Mouse (Mus musculus) CD8-positive naive resting alpha-beta T cell, adult 2 months (primary cell): Measurements from ENCODE around the gene Uqcr11.
A peak's percentile ranks its signal among the peaks of the same experiment; 100 is the strongest.

Source experiments
- DNase-seq, 2 experiments: peaks; one replicate each; pipeline ENCODE4 v3.0.0; 2022; ENCODE audit warnings: low read depth in 2 of 2, low spot score in 2 of 2

Uqcr11 gene

DNA sequence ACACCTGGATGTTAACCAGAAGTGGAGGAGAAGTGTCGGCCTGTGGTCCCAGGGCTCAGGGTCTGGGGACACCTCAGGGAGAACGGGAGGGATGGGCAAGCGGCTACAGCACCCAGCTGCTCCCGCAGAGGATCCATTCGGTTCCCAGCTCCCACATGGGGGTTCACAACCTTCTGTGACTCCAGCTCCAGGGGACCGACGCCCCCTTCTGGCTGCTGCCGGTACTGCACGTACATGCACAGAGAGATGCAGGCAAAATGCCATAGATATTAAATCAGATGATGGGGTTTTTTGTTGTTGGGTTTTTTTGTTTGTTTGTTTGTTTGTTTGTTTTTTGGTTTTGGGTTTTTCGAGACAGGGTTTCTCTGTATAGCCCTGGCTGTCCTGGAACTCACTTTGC is 28.9 kb downstream of the Uqcr11 start:
- DNase-seq: peak; percentile 46

DNA sequence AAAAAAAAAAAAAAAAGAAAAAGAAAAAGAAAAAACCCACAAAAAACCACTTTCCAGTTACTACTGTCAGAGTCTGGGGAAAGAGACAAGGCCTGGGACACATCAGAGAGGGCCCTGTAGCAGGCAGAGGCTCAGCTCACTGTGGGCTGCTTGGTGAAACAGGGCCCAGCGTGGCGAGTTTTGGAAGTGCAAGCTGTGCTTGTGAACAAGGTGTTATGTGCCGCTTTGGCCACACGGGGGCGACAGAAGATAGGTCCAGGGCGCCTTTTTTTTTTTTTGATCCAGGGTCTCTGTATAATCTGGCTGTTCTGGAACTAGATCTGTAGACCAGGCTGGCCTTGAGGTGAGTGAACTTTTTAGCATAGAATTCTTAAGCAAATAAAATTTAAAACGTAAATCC is 30.5 kb downstream of the Uqcr11 start:
- peak; percentile 87 to 92 for DNase-seq

DNA sequence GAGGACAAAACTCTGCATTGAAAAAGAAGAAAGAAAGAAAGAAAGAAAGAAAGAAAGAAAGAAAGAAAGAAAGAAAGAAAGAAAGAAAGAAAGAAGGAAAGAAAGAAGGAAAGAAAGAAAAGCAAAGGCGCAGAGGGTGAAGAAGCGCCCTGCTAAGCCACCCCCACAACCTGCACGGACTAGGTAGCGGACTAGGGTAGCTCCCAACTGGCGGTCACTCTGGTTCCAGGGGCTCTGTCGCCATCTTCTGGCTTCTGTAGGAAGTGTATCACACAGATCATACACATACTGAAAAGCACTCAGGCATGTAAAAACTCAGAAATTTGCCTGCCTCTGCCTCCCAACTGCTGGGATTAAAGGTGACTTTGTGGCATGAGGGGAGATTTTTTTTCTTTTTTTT is 32.6 kb downstream of the Uqcr11 start:
- peak; percentile 69 to 73 for DNase-seq

DNA sequence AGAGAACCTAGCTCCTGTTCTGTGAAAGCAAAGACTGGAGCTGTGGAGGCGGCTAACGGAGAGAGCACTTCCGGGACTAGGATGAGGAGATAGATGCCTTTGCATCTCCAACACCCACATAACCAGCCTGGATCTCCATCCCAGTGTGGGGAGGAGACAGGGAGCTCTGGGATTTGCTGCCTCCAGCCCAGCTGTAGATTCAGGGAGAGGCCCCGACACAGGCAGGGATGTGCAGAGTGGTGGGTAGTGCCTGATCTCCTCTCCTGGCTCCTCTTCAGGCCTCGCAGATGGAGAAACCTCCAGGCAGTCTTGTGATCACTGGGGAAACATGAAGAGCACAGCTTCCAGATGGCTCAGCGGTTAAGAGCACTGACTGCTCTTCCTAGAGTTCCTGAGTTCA is 33.9 kb downstream of the Uqcr11 start:
- no peak for DNase-seq

DNA sequence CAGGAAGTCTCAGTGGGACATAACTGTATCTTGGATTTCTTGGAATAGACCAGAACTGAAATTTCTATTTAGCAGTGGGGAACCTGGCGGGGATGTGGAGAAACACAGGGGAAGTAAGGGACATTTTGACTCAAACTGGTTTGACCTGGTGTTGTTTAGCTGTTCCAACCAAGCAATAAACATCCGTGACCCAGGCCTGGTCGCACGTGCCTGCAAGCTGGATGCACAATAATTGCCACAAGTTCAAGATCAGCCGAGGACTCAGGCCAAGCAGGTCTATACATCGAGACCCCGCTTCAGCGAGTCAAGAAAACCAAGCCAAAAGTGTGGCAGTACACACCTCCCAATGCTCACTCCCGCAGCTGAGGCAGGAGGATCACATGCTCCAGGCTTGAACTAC is 34.6 kb downstream of the Uqcr11 start:
- DNase-seq: no peak

DNA sequence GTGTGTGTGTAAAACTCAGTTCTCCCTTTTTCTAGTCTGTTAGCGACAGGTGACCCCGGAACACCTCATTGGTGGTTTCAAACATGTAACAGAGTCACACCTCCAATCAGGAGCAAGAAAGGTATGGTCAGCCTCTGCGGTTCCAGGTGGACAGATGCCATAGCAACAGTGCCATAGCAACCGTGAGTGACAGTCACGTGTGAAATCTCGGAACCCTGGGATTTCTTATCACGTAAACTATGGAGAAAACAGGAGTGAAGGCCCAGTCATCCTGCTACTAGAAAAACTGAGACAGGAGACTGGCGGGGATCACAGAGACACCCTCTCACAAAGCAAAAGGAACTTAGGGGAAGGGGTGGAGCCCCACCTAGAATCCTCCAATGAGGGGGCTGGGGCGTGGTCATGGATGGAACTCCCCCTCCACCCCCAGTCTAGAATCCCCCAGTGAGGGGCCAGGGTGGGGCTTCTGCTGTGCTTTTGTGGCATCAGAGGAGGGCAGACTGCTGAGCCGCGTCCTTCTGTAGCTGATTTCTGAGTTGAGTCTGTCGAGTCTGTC is 35.1 kb downstream of the Uqcr11 start:
- DNase-seq: peak in 1 of 2 experiments; percentile 32

DNA sequence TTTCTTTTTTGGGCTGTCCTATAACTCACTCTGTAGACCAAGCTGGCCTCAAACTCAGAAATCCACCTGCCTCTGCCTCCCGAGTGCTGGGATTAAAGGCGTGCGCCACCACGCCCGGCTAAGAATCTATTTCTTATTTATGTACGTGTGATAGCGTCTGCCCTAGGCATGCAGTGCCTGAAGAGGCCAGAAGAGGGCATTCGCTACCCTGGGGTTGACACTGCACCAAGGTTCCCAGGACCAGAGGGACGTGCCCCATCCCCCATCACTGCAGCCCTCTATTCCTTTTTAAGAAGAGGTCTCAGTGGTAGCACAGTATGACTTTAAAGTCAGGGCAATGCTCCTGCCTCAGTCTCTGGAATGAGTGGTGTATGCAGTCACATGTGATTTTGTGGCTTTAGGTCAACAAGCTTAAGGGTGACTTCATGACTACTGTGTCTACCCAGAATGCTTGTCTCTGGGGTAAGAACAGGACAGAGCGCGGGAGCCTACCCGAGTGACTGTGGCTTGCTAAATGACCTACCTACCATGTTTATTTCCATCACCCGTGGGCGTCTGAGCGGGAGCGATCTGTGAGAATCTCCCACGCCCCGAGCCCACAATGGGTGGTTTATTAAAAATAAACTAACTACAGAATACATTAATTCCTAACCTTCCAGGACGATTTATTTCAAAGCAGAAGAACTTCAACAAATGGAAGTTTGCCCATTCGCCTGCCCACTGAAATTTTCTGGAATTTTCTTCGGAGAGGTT is 36.5 kb downstream of the Uqcr11 start:
- peak; percentile 29 to 49 for DNase-seq

DNA sequence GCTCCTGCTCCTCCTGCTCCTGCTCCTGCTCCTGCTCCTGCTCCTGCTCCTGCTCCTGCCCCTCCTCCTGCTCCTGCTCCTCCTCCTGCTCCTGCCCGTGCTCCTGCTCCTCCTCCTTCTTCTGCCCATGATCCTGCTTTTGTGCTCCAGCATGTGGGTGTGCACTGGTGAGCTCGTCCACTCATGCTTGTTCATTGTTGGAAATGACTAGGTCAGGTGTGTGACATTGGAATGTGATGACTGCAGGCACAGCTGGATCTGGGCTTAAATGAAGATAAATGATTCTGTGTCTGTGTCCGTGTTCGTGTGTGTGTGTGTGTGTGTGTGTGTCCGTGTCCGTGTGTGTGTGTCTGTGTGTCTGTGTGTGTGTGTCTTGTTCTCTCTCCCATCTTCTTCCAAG is 38.2 kb downstream of the Uqcr11 start:
- DNase-seq: no peak

DNA sequence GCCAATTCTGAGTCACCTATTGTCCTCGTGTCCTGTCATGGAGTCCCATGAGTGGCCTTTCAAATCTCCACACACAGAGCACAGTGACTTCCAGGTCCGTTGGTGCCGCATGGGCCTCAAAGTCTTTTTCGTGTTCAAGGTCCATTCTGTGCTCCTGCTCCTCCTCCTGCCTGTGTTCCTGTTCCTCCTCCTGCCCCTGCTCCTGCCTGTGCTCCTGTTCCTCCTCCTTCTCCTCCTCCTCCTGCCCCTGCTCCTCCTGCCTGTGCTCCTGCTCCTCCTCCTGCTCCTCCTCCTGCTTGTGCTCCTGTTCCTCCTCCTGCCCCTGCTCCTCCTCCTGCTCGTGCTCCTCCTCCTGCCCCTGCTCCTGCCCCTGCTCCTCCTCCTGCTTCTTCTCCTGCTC is 38.7 kb downstream of the Uqcr11 start:
- no peak for DNase-seq

DNA sequence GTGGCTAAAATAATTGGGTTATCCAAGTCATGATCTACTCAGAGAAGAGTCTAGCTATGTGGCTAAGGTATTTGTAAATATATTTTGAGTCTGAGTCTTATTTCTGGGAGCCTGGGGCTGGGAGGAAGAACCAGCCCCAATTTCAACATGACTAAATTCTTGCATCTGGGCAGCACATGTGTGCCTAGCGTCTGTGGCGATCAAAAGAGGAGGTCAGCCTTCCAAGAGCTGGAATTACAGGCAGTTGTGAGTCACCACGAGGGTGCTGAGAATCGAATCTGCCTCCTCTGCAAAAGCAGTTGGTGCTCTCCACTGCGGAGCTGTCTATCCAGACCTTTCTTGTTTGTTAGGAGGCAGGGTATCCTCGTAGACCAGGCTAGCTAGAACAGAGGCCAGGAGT is 40.9 kb downstream of the Uqcr11 start:
- DNase-seq: no peak

DNA sequence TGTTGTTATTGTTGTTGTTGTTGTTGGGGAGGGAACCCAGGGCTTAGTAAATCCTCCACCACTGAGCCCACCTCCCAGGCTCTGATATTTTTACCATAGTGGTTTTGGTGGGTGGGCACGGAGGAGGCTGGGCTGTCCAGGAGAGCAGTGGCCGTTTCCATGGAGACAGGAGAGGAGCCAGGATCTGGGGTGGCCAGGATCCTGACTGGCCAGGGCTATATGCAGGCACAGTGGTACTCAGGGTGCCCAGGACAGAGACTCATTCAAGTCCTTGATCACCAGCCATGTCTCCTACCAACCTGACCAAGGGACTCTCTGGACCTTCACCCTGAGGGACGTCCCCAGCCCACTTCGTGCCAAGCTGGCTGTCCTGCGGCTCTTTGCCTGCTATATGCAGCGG is 42.9 kb downstream of the Uqcr11 start:
- DNase-seq: no peak

DNA sequence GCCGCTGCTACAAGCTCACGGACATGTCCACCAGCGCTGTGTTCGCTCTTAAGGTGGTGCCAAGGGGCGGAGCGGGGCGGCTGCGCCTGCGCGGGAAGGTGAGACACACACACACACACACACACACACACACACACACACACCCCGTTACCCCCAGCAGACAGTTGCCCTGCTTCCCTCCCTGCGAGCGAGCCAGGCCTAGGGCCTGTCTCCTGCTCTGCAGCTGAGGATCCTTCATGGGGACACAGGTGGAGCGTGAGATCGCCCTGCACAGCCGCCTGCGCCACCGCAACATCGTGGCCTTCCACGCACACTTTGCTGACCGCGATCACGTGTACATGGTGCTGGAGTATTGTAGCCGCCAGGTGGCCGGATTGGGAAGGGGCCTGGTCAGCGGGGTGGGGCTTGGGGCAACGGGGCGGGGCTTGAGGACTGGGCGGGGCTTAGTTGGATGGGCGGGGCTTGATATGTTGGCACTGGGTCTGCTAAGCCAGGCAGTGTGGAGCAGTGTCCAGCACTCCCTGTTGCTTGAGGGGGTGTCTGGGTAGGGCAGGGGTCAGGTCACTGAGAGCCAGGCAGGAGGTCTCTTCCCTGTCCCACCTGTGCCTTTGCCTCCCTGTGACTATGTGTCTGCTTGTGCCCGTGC is 48.5 kb downstream of the Uqcr11 start:
- DNase-seq: no peak

DNA sequence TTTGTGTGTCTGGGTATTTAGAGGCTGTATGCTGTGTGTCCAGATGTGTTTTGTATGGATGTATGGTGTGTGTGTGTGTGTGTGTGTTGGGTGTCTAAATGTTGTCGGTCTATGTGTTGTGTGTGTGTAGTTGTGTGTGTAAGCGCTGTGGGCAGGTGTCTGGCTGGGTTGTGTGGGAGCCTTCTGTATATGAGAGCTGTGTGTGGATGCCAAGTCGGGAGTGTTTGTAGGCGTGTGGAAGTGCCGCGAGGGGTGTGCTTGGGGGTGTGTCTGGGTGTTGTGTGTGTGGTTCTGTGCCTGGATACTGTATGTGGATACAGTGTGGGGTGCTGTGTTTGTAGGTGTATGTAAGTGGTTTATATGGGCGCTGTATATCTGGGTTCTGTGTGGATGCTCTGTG is 49.3 kb downstream of the Uqcr11 start:
- DNase-seq: no peak

DNA sequence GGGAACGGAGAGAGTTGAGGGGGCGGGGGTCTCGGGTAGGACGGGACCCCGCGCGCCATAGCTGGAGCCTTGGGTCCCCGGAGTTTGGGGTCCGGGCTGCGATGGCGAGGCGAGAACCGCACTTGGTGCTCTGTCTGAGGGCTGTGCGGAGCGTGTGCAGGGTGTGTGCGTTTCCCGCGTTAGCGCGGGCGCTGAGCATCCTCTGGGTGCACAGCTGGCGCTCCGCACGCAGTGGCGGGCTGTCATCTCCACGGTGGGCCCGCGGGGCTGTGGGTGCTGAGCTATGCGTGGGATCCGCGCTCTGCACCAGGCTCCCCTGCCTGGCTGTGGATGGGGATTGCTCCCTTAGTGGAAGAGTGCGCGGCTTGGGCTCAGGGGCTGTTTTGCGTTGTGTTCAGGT is 49.9 kb downstream of the Uqcr11 start:
- DNase-seq: no peak

DNA sequence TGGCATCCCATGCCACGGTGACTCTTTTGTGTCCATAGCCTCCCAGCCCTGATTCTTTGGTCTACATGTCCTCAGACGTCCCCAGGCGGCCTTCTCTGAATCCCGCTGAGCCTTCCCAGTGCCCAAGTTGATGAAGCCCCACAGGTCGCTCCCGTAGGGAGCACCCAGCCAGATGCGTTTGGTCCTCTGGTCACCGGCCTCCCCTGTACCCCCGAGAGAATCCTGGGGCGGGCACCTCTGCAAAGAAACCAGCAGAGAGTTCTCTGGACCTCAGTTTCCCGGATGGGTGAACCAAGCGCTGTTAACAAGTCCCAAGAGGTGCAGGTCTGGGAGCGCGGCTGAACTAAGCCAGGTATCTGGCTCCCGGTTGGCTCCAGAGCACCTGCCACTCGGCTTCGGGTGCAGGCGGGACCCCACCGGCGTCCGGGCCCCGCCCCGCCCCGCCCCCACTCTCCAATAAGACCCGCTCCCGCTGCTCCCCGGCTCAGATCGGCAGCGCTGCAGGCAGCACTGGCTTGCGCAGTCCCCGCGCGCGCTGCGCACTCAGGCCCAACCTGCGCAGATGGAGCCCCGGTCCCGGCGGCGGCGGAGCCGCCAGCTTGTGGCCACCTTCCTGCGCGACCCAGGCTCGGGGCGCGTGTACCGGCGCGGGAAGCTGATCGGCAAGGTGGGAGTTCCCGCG is 50.5 kb downstream of the Uqcr11 start, which contains the start of gene Plk5:
Gene Plk5, plus strand, starts transcription at position 459 of the 682 bp plus-strand sequence.
- DNase-seq: no peak

DNA sequence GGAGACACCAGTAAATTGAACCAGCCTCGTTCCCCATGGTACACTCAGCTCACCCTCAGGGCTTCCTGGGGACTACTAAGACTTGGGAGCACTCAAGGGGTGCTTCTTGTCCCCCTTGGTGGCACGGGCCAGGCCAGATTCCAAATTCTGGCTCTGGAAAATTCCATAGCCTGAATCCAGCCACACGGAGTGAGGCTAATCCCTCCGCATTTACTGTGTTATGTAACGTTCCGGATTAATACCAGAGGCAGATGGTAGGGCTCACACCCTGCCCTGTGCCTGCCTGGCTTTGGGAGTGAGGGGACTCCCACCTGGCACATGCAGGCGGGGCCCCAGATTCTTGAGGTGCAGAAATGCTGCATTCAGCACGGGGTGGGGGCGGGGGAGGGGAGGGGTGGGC is 51.2 kb downstream of the Uqcr11 start:
- DNase-seq: no peak
